Mouse (Mus musculus) brown adipose tissue, adult 24 weeks (tissue): Measurements from ENCODE around the gene Myom1. TPM values are rescaled to one million over a fixed set of nuclear protein-coding genes. Genes with fewer than 3 reads are reported as not detected.

Source experiments
- H3K27ac ChIP-seq: fragments of 200-500 bp; replicated peaks from 2 replicates; pipeline ENCODE4 v1.5.1; 2012; ENCODE audit warnings: low read depth, mild to moderate bottlenecking, low read length
- H3K4me1 ChIP-seq: fragments of 200-500 bp; 2 replicates; pipeline ENCODE4 v1.6.1; 2012; ENCODE audit warnings: low read length, mixed read lengths; ENCODE audit not compliant: control insufficient read depth, insufficient read depth, insufficient read length
- H3K4me3 ChIP-seq: fragments of 200-500 bp; 2 replicates; pipeline ENCODE4 v1.5.1; 2012; ENCODE audit warnings: low read depth, mild to moderate bottlenecking, low read length, moderate library complexity; ENCODE audit not compliant: insufficient read depth
- polyA plus RNA-seq: library from polyadenylated mRNA; stranded (reverse); fragments of >200 nt; gene quantifications from 2 replicates; pipeline ENCODE4 v1.2.4, GENCODE M21; 2012; ENCODE audit not compliant: missing spikeins, insufficient read depth, insufficient read length

Gene Myom1
- polyA plus RNA-seq, 1 experiment, result 10.1 TPM

DNA sequence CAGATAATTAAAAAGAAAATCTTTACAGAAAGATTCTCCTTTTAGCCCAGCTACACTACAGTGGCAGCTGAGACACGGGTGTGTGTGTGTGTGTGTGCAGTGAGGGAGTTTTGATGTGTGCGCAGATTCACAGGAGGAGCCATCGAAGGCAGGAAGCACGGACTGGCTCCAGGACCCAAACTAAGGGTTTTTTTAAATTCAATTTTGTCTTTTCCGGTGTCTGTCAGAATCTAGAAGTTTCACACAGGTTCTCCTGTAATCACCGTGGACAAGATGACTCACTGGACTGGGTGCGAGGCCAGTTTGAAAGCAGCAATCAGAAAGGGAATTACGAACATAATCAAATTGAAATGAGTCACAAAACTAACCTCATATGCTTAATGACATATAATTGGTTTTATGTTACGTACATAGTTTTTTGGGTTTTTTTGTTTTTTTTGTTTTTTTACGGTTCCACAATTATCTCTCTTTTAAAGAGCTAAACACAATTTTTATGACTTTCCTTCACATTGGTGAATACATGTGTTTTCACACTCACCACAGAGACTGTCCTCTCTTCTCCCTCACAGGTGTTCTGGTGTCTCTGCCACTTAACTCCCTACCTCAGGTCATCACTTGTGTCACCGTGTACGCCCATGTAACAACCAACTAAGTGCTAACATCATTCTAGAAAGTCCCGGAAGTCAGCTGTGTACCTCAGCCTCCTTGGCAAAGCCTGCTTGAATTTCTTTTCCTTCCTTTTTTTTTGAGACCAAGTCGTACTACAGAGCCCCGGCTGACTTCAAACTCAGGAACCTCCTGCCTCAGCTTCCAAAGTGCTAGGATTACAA is 15.4 kb upstream of the Myom1 start:
- H3K4me3 ChIP-seq, result peak overlapping the region; percentile 19; the same call in 1 of the 2 replicates
- peaks cover 24% of the 10 kb centered on the region for H3K4me1 ChIP-seq
- H3K27ac ChIP-seq, result 0 out of 2 replicates have a peak overlapping the region, but pooled peaks have one; percentile 26

- H3K4me3 ChIP-seq, result no peak overlapping the region; the same call in 1 of the 2 replicates
- peaks cover 26% of the 10 kb centered on the region for H3K4me1 ChIP-seq
- no peak overlapping the region for H3K27ac ChIP-seq
Measured at GRCm38 (mm10) chr17:70988337-70988767, 14.1 kb upstream of the Myom1 start.

GRCm38 (mm10) chr17:70989430-70989829 is 13.0 kb upstream of the Myom1 start:
- Histone ChIP-seq H3K4me3 (peak overlapping the region; percentile 95), H3K4me1 (peaks cover 26% of the 10 kb centered on the region), H3K27ac (peak overlapping the region; percentile 85)

DNA sequence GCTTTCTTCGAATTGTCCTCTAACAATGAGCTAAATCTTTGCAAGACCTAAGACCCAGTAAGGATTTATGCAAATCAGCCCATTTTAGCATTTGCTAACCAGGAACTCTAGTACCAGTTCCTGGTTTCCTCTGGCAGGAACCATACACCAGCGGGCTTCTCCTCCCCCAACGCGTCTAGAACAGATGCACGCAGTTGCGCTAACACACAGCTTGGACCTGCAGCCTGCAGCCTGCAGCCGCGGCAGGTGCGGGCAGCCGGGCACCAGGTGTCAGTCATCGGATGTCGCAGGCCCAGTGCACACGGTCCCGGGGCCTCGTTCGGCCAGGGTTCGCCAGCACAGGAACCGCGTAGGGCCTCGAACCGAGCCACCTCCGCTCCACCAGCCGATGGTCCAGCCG is 12.4 kb upstream of the Myom1 start:
- H3K27ac ChIP-seq, result peak overlapping the region; percentile 85
- peaks cover 26% of the 10 kb centered on the region for H3K4me1 ChIP-seq
- peak overlapping the region; percentile 95 for H3K4me3 ChIP-seq

GRCm38 (mm10) chr17:70990403-70991303 is 11.8 kb upstream of the Myom1 start:
- H3K4me1 ChIP-seq, result peaks cover 22% of the 10 kb centered on the region
- peak overlapping the region; percentile 99 for H3K27ac ChIP-seq
- H3K4me3 ChIP-seq, result peak overlapping the region; percentile 95

DNA sequence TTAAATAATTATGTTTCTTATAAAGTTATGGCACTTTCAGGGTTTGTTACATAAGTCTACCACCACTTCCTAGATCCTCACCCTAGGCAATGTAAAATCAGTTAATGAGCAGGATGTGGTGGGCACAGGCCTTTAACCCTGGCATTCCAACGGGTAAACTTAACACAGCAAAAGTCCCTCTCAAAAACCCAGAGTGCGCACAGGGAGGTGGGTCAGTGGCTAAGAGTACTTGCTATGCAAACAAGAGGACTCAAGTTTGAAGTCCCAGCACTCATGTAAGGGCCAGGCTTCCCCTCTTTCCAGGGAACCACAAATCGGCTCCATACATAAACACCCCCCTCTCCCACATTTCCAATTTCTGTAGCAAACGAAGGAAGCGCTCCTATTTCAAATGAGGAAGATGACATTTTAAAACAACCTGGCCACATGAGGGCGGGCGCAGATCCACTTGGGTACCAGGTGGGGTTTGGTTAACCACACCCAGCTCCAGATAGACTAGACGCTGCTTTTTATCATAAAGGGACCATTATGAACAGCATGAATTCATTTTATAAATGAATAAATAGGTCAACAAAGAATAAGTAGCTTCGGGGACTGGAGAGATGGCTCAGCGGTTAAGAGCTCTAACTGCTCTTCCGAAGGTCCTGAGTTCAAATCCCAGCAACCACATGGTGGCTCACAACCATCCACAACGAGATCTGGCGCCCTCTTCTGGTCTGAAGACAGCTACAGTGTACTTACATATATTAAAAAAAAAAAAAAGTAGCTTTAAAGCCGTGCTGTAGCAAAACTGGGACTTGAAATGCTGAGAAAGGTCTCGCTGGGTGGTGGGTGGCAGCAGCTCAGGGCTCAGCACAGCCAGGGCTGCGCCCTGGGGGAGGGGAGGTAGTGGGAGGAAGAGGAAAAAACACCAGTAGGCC is 10.5 kb upstream of the Myom1 start:
- Histone ChIP-seq H3K27ac (peak overlapping the region; percentile 99), H3K4me1 (peaks cover 15% of the 10 kb centered on the region), H3K4me3 (no peak overlapping the region)

- Histone ChIP-seq H3K4me1 (peaks cover 14% of the 10 kb centered on the region), H3K4me3 (no peak overlapping the region)
Measured at GRCm38 (mm10) chr17:70992662-70993061, 9.8 kb upstream of the Myom1 start.

DNA sequence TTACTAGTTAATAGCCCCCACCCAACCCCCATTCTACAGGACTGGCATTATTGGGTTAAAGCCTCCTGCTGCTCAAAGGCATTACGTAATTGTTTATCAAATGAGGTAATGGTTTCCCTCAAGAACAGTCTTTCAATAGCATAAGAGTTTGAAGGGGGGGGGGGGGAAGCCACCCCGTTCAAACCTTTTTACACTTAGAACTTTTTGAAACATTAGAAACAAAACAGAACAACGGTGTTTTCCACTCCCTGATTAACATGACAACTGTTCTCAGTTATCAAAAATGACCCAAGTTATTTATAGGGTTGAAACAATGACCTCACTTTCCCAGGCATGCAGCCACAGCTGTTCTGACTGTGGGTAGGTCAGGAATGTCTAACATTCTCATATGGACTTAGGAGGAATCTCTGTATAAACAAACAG is 9.0 kb upstream of the Myom1 start:
- Histone ChIP-seq H3K27ac (peak overlapping the region; percentile 67), H3K4me3 (no peak overlapping the region)

More at GRCm38 (mm10) chr17:70992662-70993061, 9.8 kb upstream of the Myom1 start:
- peak overlapping the region; percentile 14 for H3K27ac ChIP-seq

DNA sequence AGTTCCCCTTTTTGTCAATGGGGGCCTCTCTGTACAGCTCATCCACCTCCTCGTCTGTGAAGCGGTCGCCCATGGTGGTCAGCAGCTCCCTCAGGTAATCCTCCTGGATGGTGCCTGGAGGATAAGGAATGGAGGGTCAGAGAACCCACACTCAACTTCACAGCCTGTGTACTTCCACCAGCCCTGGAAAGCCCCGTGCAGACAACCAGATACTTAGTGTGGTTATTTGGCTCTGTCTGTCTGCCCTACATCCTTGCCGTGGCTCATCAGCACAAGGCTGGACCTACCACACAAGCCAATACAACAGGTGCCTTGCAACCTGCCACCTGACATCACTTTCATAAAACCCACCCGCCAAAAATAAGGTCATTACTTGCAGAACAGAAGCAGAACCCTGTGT is 7.8 kb upstream of the Myom1 start:
- no peak overlapping the region for H3K4me3 ChIP-seq
- no peak overlapping the region for H3K27ac ChIP-seq
- peaks cover 18% of the 10 kb centered on the region for H3K4me1 ChIP-seq

More for the DNA sequence above, 9.0 kb upstream of the Myom1 start:
- H3K4me1 ChIP-seq, result peaks cover 15% of the 10 kb centered on the region

DNA sequence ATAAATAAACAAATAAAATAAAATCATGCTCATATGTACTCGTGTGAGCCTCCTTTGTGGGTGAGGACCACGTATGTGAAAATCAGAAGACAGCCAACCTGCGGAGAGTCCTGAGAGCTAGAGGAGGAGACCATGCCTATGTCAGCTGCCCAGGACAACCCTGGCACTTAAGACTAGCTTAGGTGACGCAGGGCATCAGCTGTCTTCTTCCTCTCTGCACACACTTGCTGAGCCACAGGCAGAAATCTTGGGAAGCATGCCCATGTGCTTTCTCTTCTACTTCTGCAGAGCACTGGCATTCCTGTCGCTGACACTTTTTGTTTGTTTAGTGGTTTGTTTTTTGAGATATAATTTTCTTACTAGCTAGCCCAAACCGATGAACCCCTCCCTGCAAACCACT is 6.9 kb upstream of the Myom1 start:
- Histone ChIP-seq H3K4me3 (no peak overlapping the region), H3K27ac (no peak overlapping the region; the same call in 1 of the 2 replicates), H3K4me1 (peaks cover 21% of the 10 kb centered on the region)

GRCm38 (mm10) chr17:70997836-70998235 is 4.6 kb upstream of the Myom1 start:
- Histone ChIP-seq H3K4me1 (peaks cover 19% of the 10 kb centered on the region), H3K27ac (no peak overlapping the region), H3K4me3 (peak overlapping the region; percentile 11; the same call in 1 of the 2 replicates)

DNA sequence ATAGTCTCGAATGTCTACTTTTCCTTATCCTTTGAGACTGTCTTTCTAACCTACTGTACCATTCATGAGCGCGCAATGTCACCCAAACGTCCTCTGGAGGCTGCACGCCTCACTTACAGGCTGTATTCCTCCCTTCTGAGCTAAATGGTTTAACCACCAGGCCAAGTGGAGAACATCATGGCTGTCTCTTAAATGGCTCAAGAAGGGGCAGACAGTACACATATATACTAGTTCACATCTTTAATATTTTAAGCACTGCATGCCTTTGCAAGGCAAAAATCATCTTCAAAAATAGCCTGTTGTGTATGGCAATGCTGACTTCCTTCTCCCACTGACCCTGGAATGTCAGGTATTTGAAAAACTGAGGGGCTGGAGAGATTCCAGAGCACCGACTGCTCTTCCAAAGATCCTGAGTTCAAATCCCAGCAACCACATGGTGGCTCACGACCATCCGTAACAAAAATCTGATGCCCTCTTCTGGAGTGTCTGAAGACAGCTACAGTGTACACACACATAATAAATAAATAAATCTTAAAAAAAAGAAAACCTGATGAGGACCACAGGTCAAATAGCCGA is 3.9 kb upstream of the Myom1 start:
- Histone ChIP-seq H3K4me1 (peaks cover 22% of the 10 kb centered on the region), H3K4me3 (peak overlapping the region; percentile 17; the same call in 1 of the 2 replicates), H3K27ac (peak overlapping the region; percentile 64)

GRCm38 (mm10) chr17:70999187-70999586 is 3.2 kb upstream of the Myom1 start:
- Histone ChIP-seq H3K4me1 (peaks cover 22% of the 10 kb centered on the region), H3K4me3 (peak overlapping the region; percentile 29), H3K27ac (peak overlapping the region; percentile 73)

DNA sequence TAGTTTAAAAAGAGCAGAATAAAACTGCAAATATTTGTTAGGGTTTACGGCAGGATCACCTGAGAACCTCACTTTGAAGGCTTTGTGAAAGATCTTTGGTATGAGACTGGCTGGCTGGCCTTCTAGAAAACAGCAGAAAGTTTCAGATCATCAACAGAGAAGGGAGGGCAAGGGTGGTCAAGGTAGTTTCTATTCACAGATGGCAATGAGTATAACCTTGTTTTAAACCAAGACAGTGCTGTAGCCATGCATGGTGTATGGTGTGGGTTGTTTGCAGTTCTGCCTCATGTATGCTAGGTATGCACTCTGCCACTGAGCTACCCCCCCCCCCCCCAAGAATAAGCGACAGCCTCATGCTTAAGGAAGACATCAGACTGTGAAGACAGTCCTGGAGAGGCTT is 2.2 kb upstream of the Myom1 start:
- H3K4me1 ChIP-seq, result peaks cover 22% of the 10 kb centered on the region
- peak overlapping the region; percentile 49; the same call in 1 of the 2 replicates for H3K27ac ChIP-seq
- peak overlapping the region; percentile 44 for H3K4me3 ChIP-seq
